9 mouse cellular contexts compared by ENCODE assay signal in genomic region chr10:83914401-83915132, GRCm38 (mm10).
DNase-seq lines count a peak whose midpoint lies in the region; ATAC-seq and TF ChIP-seq lines count a peak whose summit lies in the region.
"Had no signal": no experiment of that assay in that cellular context is flagged by ENCODE, and none has a peak within 500 bp of the region (broad histone marks: within the 10 kb centered on the region; RNA-seq: fewer than 3 reads in every experiment).

No protein-coding gene starts in this region.

- H3K4me1 ChIP-seq in spleen, adult 2 months (ENCODE audit: control insufficient read depth, insufficient read depth, insufficient read length): peaks cover 4% of the 10 kb centered on the region; the same call in 1 of the 2 replicates
- H3K4me1 ChIP-seq in hindbrain, embryonic 12.5 days: peaks cover 18% of the 10 kb centered on the region
- H3K4me1 ChIP-seq in midbrain, embryonic 10.5 days: peaks cover 38% of the 10 kb centered on the region

- no peak overlapping the region for H3K27ac ChIP-seq in spleen, adult 2 months (ENCODE audit: insufficient read depth, low read length)
- H3K27ac ChIP-seq in hindbrain, embryonic 12.5 days: peak overlapping the region; percentile 75
- H3K27ac ChIP-seq in midbrain, embryonic 10.5 days (replicated peaks): peak overlapping the region; percentile 87

- WGBS in spleen, adult 2 months: 43% methylated on average over 12 of the region's 12 CpGs
- WGBS in hindbrain, embryonic 12.5 days: 29% methylated on average over 12 of the region's 12 CpGs
- WGBS in midbrain, embryonic 10.5 days: 36% methylated on average over 12 of the region's 12 CpGs

- H3K27me3 ChIP-seq in spleen, adult 2 months (ENCODE audit: control insufficient read depth, insufficient read depth, low read length): no peaks in the 10 kb centered on the region
- H3K27me3 ChIP-seq in hindbrain, embryonic 12.5 days: no peaks in the 10 kb centered on the region
- peaks cover 14% of the 10 kb centered on the region for H3K27me3 ChIP-seq in midbrain, embryonic 10.5 days (ENCODE audit: low read depth, poor library complexity, severe bottlenecking)

- intact Hi-C loops in left cerebral cortex, postnatal 36 days (cut with DNase I): no loop called here

- H3K9ac ChIP-seq in hindbrain, embryonic 12.5 days: no peak overlapping the region

- peak; percentile 79 for ATAC-seq in hindbrain, embryonic 12.5 days (ENCODE audit: low FRiP score)

- TF ChIP-seq CTCF in spleen, adult 2 months (IDR thresholded peaks at IDR 0.05; ENCODE audit: extremely low read depth, insufficient read depth, insufficient read length, insufficient replicate concordance): no peak

- no peak overlapping the region for H3K4me3 ChIP-seq in spleen, adult 2 months (ENCODE audit: extremely low read depth, insufficient read depth, insufficient read length)
- H3K4me3 ChIP-seq in hindbrain, embryonic 12.5 days: no peak overlapping the region
- H3K4me3 ChIP-seq in midbrain, embryonic 10.5 days: no peak overlapping the region

- TF ChIP-seq POLR2A in spleen, adult 2 months (IDR thresholded peaks at IDR 0.05; ENCODE audit: low read depth, low read length): no peak

- 0 out of 2 replicates have a peak, but pooled peaks cover 4% of the 10 kb centered on the region for H3K9me3 ChIP-seq in hindbrain, embryonic 12.5 days (replicated peaks)
- H3K9me3 ChIP-seq in midbrain, embryonic 10.5 days (replicated peaks): no peaks in the 10 kb centered on the region

- DNase-seq in spleen, adult 2 months (ENCODE audit: low read depth in 1 of 2, low spot score in 2 of 2): peak; percentile 9 to 15
- no peak for DNase-seq in spleen, adult 18-20 months
- DNase-seq in midbrain, embryonic 10.5 days (ENCODE audit: low spot score): peak; percentile 74
- DNase-seq in left cerebral cortex, postnatal 36 days (ENCODE audit: low spot score in 2 of 2): no peak
- DNase-seq in urinary bladder, postnatal 4 days (ENCODE audit: low spot score in 2 of 2): no peak
- no peak for DNase-seq in urinary bladder, postnatal 14 days (ENCODE audit: low spot score)
- DNase-seq in gastrocnemius, postnatal 25 days: no peak
- DNase-seq: liver had no signal

- 0 out of 2 replicates have a peak overlapping the region, but pooled peaks have one; percentile 8 for H3K4me2 ChIP-seq in hindbrain, embryonic 12.5 days (replicated peaks)

- no peaks in the 10 kb centered on the region for H3K36me3 ChIP-seq in spleen, adult 2 months (ENCODE audit: control insufficient read depth, insufficient read depth, low read length)
- H3K36me3 ChIP-seq in hindbrain, embryonic 12.5 days: no peaks in the 10 kb centered on the region
- no peaks in the 10 kb centered on the region for H3K36me3 ChIP-seq in midbrain, embryonic 10.5 days

Comparison
In these comparisons a context has a peak if more than half of its experiments do, and no peak if none do; other contexts are left out.
1. DNase-seq: peak in spleen, adult 2 months (2 of 2) and midbrain, embryonic 10.5 days (single experiment); none in spleen, adult 18-20 months (0 of 2), left cerebral cortex, postnatal 36 days (0 of 2), urinary bladder, postnatal 4 days (0 of 2), urinary bladder, postnatal 14 days (single experiment) and gastrocnemius, postnatal 25 days (single experiment).